Mouse (Mus musculus): ENCODE data around the gene Tfip11.

GRCm38 (mm10) chr5:112371933-112372332, 45.8 kb downstream of the Tfip11 start:
- TF ChIP-seq NRF1 (IDR thresholded peaks at IDR 0.05; ENCODE audit: insufficient read depth, low read depth, low read length, poor library complexity, severe bottlenecking) (no peak), TBP (IDR thresholded peaks at IDR 0.05; ENCODE audit: low read depth, low read length) (no peak), TCF12 (IDR thresholded peaks at IDR 0.05; ENCODE audit: low read depth, low read length) (no peak), CHD2 (IDR thresholded peaks at IDR 0.05; ENCODE audit: low read length) (no peak), HCFC1 (IDR thresholded peaks at IDR 0.05; ENCODE audit: low read depth, low read length) (no peak), MYC (IDR thresholded peaks at IDR 0.05; ENCODE audit: low read depth, low read length) (no peak), E2F4 (IDR thresholded peaks at IDR 0.05; ENCODE audit: borderline replicate concordance, low read depth, low read length) (no peak), CTCF (IDR thresholded peaks at IDR 0.05 in 2 of 3, conservative IDR thresholded peaks at IDR 0.05 in 1 of 3; ENCODE audit: control insufficient read depth in 1 of 3, insufficient read depth in 1 of 3, low read depth in 2 of 3, low read length in 3 of 3, poor library complexity in 1 of 3, severe bottlenecking in 1 of 3) (no peak), NELFE (IDR thresholded peaks at IDR 0.05; ENCODE audit: low read depth, low read length) (no peak), USF2 (IDR thresholded peaks at IDR 0.05; ENCODE audit: borderline replicate concordance in 1 of 2, insufficient read depth in 1 of 2, low read depth in 1 of 2, low read length in 2 of 2) (no peak)
